Mouse (Mus musculus) heart, adult 2 months (tissue): ENCODE results near the gene Mphosph6.

Experiments used
- CTCF ChIP-seq: fragments of 200-600 bp; IDR thresholded peaks from 2 replicates; pipeline ENCODE4 v1.8.1; 2022; ENCODE audit warnings: antibody characterized with exemption, mild to moderate bottlenecking, moderate library complexity
- EP300 ChIP-seq: fragments of 200-500 bp; IDR thresholded peaks from 2 replicates; pipeline ENCODE4 v1.6.1; 2011; ENCODE audit warnings: low read depth, low read length, control low read depth; ENCODE audit not compliant: insufficient read depth
- POLR2A ChIP-seq: fragments of 200-500 bp; IDR thresholded peaks from 2 replicates; pipeline ENCODE4 v1.6.1; 2011; ENCODE audit warnings: mild to moderate bottlenecking, low read depth, low read length, control low read depth; ENCODE audit not compliant: insufficient read depth

DNA sequence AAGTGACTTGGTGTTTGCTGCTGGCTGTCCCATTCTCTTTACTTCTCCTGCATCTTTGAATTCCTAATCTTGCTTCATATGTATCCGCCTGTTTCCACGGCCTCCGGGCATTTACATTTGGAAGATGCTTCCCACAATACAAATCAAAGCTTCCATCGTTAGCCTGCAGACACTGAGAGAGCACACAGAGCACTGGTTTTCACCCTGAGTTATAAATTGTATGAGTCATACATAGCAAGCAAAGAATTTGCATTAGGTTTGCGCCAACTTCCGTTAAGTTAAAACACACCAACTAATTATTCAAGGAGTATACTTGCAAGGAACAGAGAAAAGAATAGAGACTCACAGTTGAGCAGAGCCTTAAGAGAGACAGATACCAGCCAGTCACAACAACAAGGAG, 22.4 kb downstream of the Mphosph6 start:
- TF ChIP-seq POLR2A (no peak), EP300 (no peak), CTCF (no peak)
